Mouse (Mus musculus): ENCODE measurements around the gene Nadsyn1. TPM values are rescaled to one million over a fixed set of nuclear protein-coding genes. Genes with fewer than 3 reads are reported as not detected.

Nadsyn1 gene
- polyA plus RNA-seq, 1 experiment = 0.16 TPM

DNA sequence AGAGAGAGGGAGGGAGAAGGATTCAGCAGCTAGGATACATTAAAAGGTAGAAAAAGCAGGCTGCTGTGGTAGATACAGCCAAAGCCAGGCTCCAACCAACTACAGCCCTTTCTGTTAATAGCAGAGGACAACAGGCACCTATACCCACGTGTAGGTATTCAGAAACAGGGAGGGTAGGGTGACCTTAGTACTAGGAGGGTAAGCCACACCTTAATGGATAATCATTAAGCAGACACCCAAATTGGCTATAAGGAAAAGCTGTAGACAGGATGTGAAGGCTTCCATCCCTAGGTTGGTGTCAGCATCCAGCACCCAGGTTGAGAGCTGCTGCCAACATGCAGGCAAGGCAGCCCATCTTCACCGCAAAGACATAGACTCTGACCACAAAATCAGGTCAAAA lies 1.4 kb downstream of the Nadsyn1 start:
- Histone ChIP-seq H3K27me3 (ENCODE audit: control insufficient read depth) (no peaks in the 10 kb centered on the region), H3K4me3 (replicated peaks) (no peak overlapping the region), H3K36me3 (ENCODE audit: control insufficient read depth) (peaks cover 22% of the 10 kb centered on the region), H3K9me3 (ENCODE audit: control insufficient read depth, low read length) (no peaks in the 10 kb centered on the region), H3K4me1 (ENCODE audit: control insufficient read depth) (peaks cover 24% of the 10 kb centered on the region)
- TF ChIP-seq GATA1 (IDR thresholded peaks at IDR 0.05; ENCODE audit: low read length) = no peak
- no peak for TF ChIP-seq TAL1 (IDR thresholded peaks at IDR 0.05; ENCODE audit: low read length)

DNA sequence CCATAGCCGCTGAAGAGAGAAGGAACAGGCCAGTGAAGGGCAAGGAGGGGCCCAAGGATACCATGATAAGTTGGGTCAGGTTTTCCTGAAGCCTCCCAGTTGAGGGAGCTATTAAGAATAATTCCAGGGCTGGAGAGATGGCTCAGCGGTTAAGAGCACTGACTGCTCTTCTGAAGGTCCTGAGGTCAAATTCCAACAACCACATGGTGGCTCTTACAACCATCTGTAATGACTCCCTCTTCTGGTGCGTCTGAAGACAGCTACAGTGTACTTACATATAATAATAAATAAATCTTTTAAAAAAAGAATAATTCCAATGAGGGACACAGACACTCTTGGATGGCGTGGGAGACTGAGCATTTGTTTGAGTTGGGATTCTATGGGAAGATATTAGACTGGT lies 3.4 kb downstream of the Nadsyn1 start:
- H3K9me3 ChIP-seq (ENCODE audit: control insufficient read depth, low read length) = no peaks in the 10 kb centered on the region
- TF ChIP-seq GATA1 (IDR thresholded peaks at IDR 0.05; ENCODE audit: low read length) (no peak), TAL1 (IDR thresholded peaks at IDR 0.05; ENCODE audit: low read length) (no peak)
- no peak overlapping the region for H3K4me3 ChIP-seq (replicated peaks)
- H3K4me1 ChIP-seq (ENCODE audit: control insufficient read depth) = peaks cover 24% of the 10 kb centered on the region
- no peaks in the 10 kb centered on the region for H3K27me3 ChIP-seq (ENCODE audit: control insufficient read depth)
- peaks cover 38% of the 10 kb centered on the region for H3K36me3 ChIP-seq (ENCODE audit: control insufficient read depth)

DNA sequence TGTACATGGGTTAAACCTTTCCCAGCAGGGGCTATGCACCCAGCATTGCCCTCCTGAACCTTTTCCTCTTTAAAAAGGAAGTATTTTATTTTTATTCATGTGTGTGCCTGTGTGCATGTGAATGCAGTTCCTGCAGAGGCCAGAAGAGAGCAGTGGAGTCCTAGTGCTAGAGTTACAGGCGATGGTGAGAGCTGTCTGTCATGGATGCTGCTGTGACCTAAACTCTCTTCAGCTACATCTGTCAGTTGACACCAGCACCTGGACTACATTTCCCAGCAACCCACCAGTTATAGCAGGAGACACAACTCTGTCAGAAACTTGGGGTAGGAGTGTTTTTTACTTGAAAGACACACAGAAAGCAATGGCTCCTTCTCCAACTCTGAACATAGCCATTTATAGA lies 13.7 kb downstream of the Nadsyn1 start:
- peaks cover 3% of the 10 kb centered on the region for H3K9me3 ChIP-seq (ENCODE audit: control insufficient read depth, low read length)
- H3K27me3 ChIP-seq (ENCODE audit: control insufficient read depth) = no peaks in the 10 kb centered on the region
- TF ChIP-seq GATA1 (IDR thresholded peaks at IDR 0.05; ENCODE audit: low read length) (no peak), TAL1 (IDR thresholded peaks at IDR 0.05; ENCODE audit: low read length) (no peak)
- H3K4me3 ChIP-seq (replicated peaks) = no peak overlapping the region
- peaks cover 89% of the 10 kb centered on the region for H3K36me3 ChIP-seq (ENCODE audit: control insufficient read depth)
- H3K4me1 ChIP-seq (ENCODE audit: control insufficient read depth) = no peaks in the 10 kb centered on the region

DNA sequence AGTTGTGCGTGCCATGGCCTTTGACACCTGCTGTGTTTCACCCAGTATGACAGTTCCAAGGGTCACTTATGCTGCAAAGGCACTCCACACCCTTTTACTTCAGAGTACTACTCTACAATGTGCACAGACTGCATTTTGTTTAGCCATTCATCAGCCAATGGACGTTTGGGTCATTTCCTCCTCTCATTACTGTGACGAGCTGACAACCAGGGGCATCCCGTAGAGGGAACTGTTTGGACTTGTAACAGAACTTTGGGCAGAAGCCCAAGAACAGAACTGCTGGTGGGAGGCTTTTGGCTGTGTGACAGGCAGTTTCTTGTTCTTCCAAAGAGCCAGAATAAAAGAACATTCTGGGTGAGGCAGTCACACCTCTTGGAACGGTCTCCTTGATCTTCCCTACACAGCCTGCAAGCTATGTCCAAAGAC lies 17.4 kb downstream of the Nadsyn1 start:
- no peaks in the 10 kb centered on the region for H3K4me1 ChIP-seq (ENCODE audit: control insufficient read depth)
- no peaks in the 10 kb centered on the region for H3K9me3 ChIP-seq (ENCODE audit: control insufficient read depth, low read length)
- H3K4me3 ChIP-seq (replicated peaks) = no peak overlapping the region
- TF ChIP-seq GATA1 (IDR thresholded peaks at IDR 0.05; ENCODE audit: low read length) = no peak
- TF ChIP-seq TAL1 (IDR thresholded peaks at IDR 0.05; ENCODE audit: low read length) = no peak
- H3K36me3 ChIP-seq (ENCODE audit: control insufficient read depth) = peaks cover 88% of the 10 kb centered on the region
- H3K27me3 ChIP-seq (ENCODE audit: control insufficient read depth) = no peaks in the 10 kb centered on the region

DNA sequence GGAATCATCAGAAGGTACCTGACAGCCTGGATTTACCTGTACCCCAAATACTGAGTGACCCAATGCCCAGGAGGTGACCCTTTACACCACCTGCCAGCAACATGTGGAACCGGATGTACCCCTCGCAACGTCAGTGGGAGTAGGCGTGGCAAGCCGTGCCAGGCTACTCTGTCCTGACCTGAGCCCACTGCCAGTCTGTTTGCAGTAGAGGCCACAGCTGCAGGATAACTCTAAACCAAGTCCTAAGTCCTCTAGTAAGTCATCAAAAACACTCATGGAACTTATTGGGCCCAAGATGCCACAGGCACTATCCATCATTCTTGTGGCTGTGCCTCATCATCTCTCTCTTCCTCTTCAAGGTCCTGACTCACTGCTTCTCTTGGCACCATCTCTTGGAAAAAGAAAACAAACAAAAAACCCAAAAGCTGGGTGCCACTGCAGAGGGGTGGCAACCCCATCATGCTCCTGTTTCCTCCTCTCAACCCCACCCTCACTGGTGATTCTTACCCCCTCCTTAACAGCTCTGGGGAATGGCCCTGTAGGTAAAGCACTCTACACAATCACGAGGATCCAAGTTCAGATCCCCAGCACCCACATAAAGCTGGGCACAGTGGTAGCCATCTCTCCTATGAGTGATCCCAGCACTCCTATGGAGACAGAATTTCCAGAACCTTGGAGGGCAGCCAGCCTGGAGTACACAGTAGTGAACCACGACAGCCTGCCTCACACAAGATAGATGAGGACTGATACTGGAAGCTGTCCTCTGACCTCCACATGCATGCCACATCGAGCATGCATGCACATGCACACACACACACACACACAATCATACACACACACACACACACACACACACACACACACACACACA lies 21.2 kb downstream of the Nadsyn1 start:
- no peaks in the 10 kb centered on the region for H3K4me1 ChIP-seq (ENCODE audit: control insufficient read depth)
- no peak overlapping the region for H3K4me3 ChIP-seq (replicated peaks)
- no peaks in the 10 kb centered on the region for H3K27me3 ChIP-seq (ENCODE audit: control insufficient read depth)
- H3K9me3 ChIP-seq (ENCODE audit: control insufficient read depth, low read length) = no peaks in the 10 kb centered on the region
- TF ChIP-seq GATA1 (IDR thresholded peaks at IDR 0.05; ENCODE audit: low read length) (no peak), TAL1 (IDR thresholded peaks at IDR 0.05; ENCODE audit: low read length) (no peak)
- H3K36me3 ChIP-seq (ENCODE audit: control insufficient read depth) = peaks cover 89% of the 10 kb centered on the region

DNA sequence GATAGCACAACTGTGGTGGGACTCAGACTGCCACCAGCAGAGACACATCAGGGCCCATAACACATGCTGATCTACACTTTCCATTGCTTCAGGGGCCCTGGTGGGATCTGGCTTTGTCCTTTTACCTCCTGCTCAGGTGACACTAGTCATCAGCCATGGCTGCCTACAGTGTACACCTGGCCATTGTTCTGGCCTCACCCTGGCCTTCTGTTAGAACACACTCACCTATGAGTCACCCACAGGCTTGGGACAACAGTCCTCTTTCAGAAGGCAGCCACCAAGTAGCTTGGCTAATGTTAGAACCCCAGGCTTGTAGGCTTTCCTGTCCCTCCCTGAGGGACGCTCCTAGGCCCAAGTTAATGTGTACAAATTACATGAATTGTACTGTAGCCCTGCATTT lies 21.9 kb downstream of the Nadsyn1 start:
- TF ChIP-seq TAL1 (IDR thresholded peaks at IDR 0.05; ENCODE audit: low read length) = no peak
- no peak for TF ChIP-seq GATA1 (IDR thresholded peaks at IDR 0.05; ENCODE audit: low read length)
- Histone ChIP-seq H3K36me3 (ENCODE audit: control insufficient read depth) (peaks cover 85% of the 10 kb centered on the region), H3K9me3 (ENCODE audit: control insufficient read depth, low read length) (no peaks in the 10 kb centered on the region), H3K4me1 (ENCODE audit: control insufficient read depth) (no peaks in the 10 kb centered on the region), H3K4me3 (replicated peaks) (no peak overlapping the region), H3K27me3 (ENCODE audit: control insufficient read depth) (no peaks in the 10 kb centered on the region)

DNA sequence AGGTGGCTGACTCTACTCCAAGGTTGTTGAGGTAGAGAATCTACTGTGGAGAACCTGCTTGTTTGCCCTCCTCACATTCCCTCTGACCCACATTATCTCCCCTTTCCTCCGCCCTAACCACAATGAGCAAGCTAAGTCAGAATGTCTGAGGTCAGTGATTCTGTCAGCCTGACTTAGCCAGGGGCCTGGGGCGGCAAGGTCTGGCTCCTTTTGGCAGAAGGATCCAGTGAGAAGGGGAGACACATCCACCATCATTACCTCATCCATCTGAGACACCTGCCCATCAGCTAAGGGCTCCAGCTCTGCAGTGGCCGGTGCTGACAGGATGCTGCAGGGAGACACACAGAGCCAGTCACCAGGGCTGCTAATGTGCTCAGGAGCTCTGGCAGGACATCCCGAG lies 23.9 kb downstream of the Nadsyn1 start:
- no peaks in the 10 kb centered on the region for H3K4me1 ChIP-seq (ENCODE audit: control insufficient read depth)
- H3K9me3 ChIP-seq (ENCODE audit: control insufficient read depth, low read length) = no peaks in the 10 kb centered on the region
- no peak overlapping the region for H3K4me3 ChIP-seq (replicated peaks)
- H3K27me3 ChIP-seq (ENCODE audit: control insufficient read depth) = no peaks in the 10 kb centered on the region
- TF ChIP-seq GATA1 (IDR thresholded peaks at IDR 0.05; ENCODE audit: low read length) (no peak), TAL1 (IDR thresholded peaks at IDR 0.05; ENCODE audit: low read length) (no peak)
- peaks cover 77% of the 10 kb centered on the region for H3K36me3 ChIP-seq (ENCODE audit: control insufficient read depth)

DNA sequence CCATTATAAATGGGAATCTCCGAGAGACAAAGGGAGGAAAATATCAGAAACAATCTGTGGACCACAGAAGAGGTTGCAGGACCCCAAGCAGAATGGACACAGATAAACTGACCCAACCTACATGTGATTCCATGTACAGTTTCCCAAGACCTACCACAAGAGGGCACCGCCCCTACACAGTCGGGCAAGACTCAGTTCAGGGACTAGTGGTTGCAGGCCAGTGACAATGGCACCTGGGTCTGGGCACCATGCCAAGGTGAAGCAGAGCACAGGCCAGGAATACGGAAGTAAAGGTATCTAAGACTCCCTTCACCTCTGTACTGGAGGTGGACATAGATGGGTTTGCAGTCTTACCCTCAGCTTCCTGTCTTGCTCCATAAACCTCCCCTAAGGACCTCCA lies 29.5 kb downstream of the Nadsyn1 start:
- Histone ChIP-seq H3K4me1 (ENCODE audit: control insufficient read depth) (no peaks in the 10 kb centered on the region), H3K4me3 (replicated peaks) (no peak overlapping the region), H3K9me3 (ENCODE audit: control insufficient read depth, low read length) (peaks cover 4% of the 10 kb centered on the region), H3K27me3 (ENCODE audit: control insufficient read depth) (no peaks in the 10 kb centered on the region), H3K36me3 (ENCODE audit: control insufficient read depth) (peaks cover 22% of the 10 kb centered on the region)
- no peak for TF ChIP-seq GATA1 (IDR thresholded peaks at IDR 0.05; ENCODE audit: low read length)
- no peak for TF ChIP-seq TAL1 (IDR thresholded peaks at IDR 0.05; ENCODE audit: low read length)

DNA sequence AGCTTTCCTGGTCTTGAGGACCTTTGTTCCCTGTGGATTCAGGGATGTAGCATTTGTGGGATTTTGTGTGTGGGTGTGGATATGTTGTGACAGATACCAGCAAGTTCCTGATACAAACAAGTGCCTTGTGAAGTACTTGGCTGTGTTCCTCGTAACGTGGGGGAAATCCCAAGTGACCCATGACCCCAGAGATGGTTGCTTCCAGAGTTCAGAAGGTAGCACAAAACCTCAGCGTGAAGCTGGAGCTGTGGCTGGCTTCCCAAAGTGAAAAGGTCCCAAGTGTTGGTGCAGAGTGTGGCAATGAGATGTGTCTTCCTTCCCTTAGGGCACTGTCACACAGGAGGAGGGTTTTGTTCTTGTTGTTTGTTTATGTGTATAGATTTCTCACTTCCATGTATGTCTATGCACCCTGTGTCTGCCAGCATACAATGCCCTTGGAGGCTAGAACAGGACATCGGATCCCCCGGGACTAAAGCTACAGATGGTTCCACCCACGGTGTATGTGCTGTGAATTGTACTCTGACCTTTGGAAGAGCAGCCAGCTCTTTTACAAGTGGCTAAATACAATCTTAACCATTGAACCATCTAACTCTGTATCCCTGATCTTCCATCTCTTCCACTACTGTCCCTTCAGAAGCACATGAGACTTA lies 30.2 kb downstream of the Nadsyn1 start:
- no peaks in the 10 kb centered on the region for H3K4me1 ChIP-seq (ENCODE audit: control insufficient read depth)
- TF ChIP-seq GATA1 (IDR thresholded peaks at IDR 0.05; ENCODE audit: low read length) = no peak
- TF ChIP-seq TAL1 (IDR thresholded peaks at IDR 0.05; ENCODE audit: low read length) = no peak
- H3K27me3 ChIP-seq (ENCODE audit: control insufficient read depth) = no peaks in the 10 kb centered on the region
- no peak overlapping the region for H3K4me3 ChIP-seq (replicated peaks)
- peaks cover 4% of the 10 kb centered on the region for H3K9me3 ChIP-seq (ENCODE audit: control insufficient read depth, low read length)
- H3K36me3 ChIP-seq (ENCODE audit: control insufficient read depth) = peaks cover 16% of the 10 kb centered on the region
